Mouse (Mus musculus): ENCODE data around the gene Slc5a5.
"Not testable (repeated sequence)": the region's sequence is repeated elsewhere in the genome, so short reads cannot be mapped to it uniquely, and the experiment has no call there.

Gene Slc5a5

GRCm38 (mm10) chr8:70902211-70902610 lies 9.7 kb upstream of the Slc5a5 start:
- no peak for DNase-seq

GRCm38 (mm10) chr8:70900872-70901387 lies 8.4 kb upstream of the Slc5a5 start:
- no peak for DNase-seq

- no peak for DNase-seq
Observed at GRCm38 (mm10) chr8:70899226-70899625, 6.7 kb upstream of the Slc5a5 start.

- no peak for DNase-seq
Observed at GRCm38 (mm10) chr8:70898661-70899198, 6.2 kb upstream of the Slc5a5 start.

- DNase-seq, result peak; percentile 83
Observed at GRCm38 (mm10) chr8:70897681-70898413, 5.3 kb upstream of the Slc5a5 start.

GRCm38 (mm10) chr8:70897021-70897680 lies 4.6 kb upstream of the Slc5a5 start, which contains the start of gene Rpl18a:
Rpl18a (minus strand) TSS chr8:70897412.
- DNase-seq, result peak; percentile 98

GRCm38 (mm10) chr8:70896316-70897020 lies 3.9 kb upstream of the Slc5a5 start:
- no peak for DNase-seq

GRCm38 (mm10) chr8:70895571-70896259 lies 3.2 kb upstream of the Slc5a5 start:
- not testable (repeated sequence) for DNase-seq

- DNase-seq, result no peak
Observed at GRCm38 (mm10) chr8:70894771-70895545, 2.4 kb upstream of the Slc5a5 start.

- DNase-seq, result no peak
Observed at GRCm38 (mm10) chr8:70894385-70894720, 1.8 kb upstream of the Slc5a5 start.

GRCm38 (mm10) chr8:70893656-70894384 lies 1.3 kb upstream of the Slc5a5 start:
- DNase-seq, result no peak

GRCm38 (mm10) chr8:70892896-70893655 lies 519 bp upstream of the Slc5a5 start:
- DNase-seq, result no peak

GRCm38 (mm10) chr8:70891356-70891755 lies 1.2 kb downstream of the Slc5a5 start:
- DNase-seq, result no peak

GRCm38 (mm10) chr8:70890656-70891055 lies 1.9 kb downstream of the Slc5a5 start:
- no peak for DNase-seq

- peak; percentile 57 for DNase-seq
Observed at GRCm38 (mm10) chr8:70887669-70888068, 4.9 kb downstream of the Slc5a5 start.

GRCm38 (mm10) chr8:70885612-70886011 lies 6.9 kb downstream of the Slc5a5 start:
- DNase-seq, result no peak

- no peak for DNase-seq
Observed at GRCm38 (mm10) chr8:70884683-70885082, 7.9 kb downstream of the Slc5a5 start.

- DNase-seq, result no peak
Observed at GRCm38 (mm10) chr8:70884186-70884585, 8.4 kb downstream of the Slc5a5 start.

GRCm38 (mm10) chr8:70880546-70880945 lies 12.0 kb downstream of the Slc5a5 start:
- DNase-seq, result no peak

GRCm38 (mm10) chr8:70880126-70880525 lies 12.4 kb downstream of the Slc5a5 start:
- no peak for DNase-seq

Measured in right cerebral cortex, adult 18-20 months (tissue).